Mouse (Mus musculus) heart, embryonic 16.5 days (tissue): ENCODE measurements at regions not wholly inside any gene's neighbourhood (a gene's known extent, or its start where the extent isn't known, plus 50 kb on each side); places are given as distances from the start of the nearest gene placed in this dataset.

Experiments used
- ATAC-seq: fragments of 200-750 bp; cut with Nextera tagmentation; replicated peaks from 2 replicates; pipeline ENCODE4 v1.8.0; 2017; ENCODE audit warnings: moderate number of reproducible peaks; ENCODE audit not compliant: insufficient read depth, low FRiP score; ENCODE audit errors: extremely low read depth
- H3K27ac ChIP-seq: fragments of 300-500 bp; sonication (generic); 2 replicates; pipeline ENCODE4 v1.5.1; 2014; ENCODE audit warnings: mild to moderate bottlenecking, low read length, control low read depth, moderate library complexity
- H3K27me3 ChIP-seq: fragments of 300-500 bp; sonication (generic); 2 replicates; pipeline ENCODE4 v1.6.1; 2014; ENCODE audit warnings: low read length, mixed read lengths; ENCODE audit not compliant: control insufficient read depth, insufficient read depth
- H3K36me3 ChIP-seq: fragments of 300-500 bp; sonication (generic); 2 replicates; pipeline ENCODE4 v1.6.1; 2014; ENCODE audit not compliant: control insufficient read depth, insufficient read depth
- H3K4me1 ChIP-seq: fragments of 300-500 bp; sonication (generic); 2 replicates; pipeline ENCODE4 v1.6.1; 2014; ENCODE audit warnings: low read length, mixed read lengths; ENCODE audit not compliant: control insufficient read depth, insufficient read depth
- H3K4me2 ChIP-seq: fragments of 300-500 bp; sonication (generic); 2 replicates; pipeline ENCODE4 v1.6.1; 2014; ENCODE audit warnings: low read depth, mild to moderate bottlenecking, control low read depth, low read length
- H3K4me3 ChIP-seq: fragments of 300-500 bp; sonication (generic); 2 replicates; pipeline ENCODE4 v1.5.1; 2014; ENCODE audit warnings: mild to moderate bottlenecking, control low read depth, low read length
- H3K9ac ChIP-seq: fragments of 300-500 bp; sonication (generic); 2 replicates; pipeline ENCODE4 v1.6.1; 2014; ENCODE audit warnings: low read length, control low read depth
- H3K9me3 ChIP-seq: fragments of 300-500 bp; sonication (generic); replicated peaks from 2 replicates; pipeline ENCODE4 v1.6.1; 2016; ENCODE audit warnings: low read length; ENCODE audit not compliant: control insufficient read depth
- whole genome bisulfite sequencing: fragments of 180-500 bp; shearing (Covaris S2); extraction: QIAGEN DNeasy Blood & Tissue Kit; methylation state at CpG from one replicate; pipeline ENCODE4 v1.1.7; 2014; 5-methylcytosine and 5-hydroxymethylcytosine counted together

DNA sequence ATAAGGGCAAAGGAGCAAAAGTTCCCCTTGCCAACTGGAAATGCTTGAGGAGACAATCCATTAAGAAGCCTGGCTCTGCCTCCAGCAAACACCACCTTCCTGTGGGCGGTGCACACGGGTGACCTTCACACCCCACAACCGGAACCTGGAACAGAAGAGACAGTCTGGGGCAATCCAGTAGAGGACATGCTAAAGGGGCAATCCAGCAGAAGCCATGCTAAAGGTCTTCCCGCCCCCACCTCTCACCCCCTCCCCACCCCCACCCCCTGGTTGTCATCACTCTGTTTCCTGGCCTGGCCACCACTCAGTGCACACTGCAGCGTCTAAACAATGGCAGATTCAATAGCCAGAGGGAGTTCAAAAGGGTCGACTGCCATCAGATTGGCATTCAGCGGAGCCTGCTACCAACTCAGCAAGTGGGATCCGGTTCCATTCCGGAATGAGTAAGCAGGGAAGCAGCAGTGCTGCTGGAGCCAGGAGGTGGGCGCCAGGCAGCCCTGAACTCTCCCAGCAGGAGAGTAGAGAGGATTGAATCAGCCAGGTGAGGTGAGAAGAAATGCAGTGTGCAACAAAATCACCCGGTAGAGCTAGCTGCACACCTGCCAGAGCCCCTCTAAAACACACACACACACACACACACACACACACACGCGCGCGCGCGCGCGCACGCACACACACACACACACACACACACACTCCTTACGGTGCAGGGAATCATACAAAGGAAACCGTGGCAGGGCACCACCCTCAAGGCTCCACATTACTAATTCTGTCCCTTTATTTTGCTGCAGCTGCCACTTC, 443.7 kb upstream of the Smim15 start:
- WGBS = 28% methylated on average over 22 of the region's 22 CpGs

DNA sequence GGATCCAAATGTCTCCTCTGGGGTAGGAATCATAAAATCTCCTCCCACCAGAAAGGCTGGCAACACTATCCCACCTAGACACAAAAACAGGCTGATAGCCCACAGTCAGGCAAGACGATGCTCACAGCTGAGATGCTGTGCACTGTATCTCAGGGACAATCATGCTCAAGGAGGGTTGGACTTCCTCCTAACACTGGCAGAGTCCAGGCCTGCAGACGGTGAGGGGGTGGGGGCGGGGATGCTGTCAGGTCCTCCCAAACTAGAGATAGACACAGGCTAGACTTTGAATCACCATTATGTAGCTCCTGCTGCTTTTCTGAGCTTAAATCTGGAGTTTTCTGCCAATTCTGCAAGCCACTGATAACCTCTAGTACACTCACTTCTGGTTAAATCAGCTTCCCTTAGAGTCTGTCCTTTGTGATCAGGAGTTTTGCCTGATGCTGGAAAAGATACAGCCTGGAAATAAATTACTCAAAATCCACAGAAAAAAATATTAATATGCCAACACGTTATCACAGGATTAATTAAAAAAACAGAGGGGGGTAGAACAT, 445.1 kb upstream of the Smim15 start:
- Histone ChIP-seq H3K4me3 (no peak overlapping the region), H3K27ac (no peak overlapping the region), H3K4me1 (no peaks in the 10 kb centered on the region), H3K27me3 (no peaks in the 10 kb centered on the region), H3K36me3 (no peaks in the 10 kb centered on the region), H3K9ac (no peak overlapping the region), H3K4me2 (no peak overlapping the region), H3K9me3 (peaks cover 8% of the 10 kb centered on the region; the same call in 1 of the 2 replicates)
- 27% methylated on average over 4 of the region's 4 CpGs for WGBS
- no peak for ATAC-seq

More for the DNA sequence above, 443.7 kb upstream of the Smim15 start:
- no peaks in the 10 kb centered on the region for H3K4me1 ChIP-seq
- peak; percentile 58 for ATAC-seq
- H3K9ac ChIP-seq = no peak overlapping the region
- H3K27me3 ChIP-seq = no peaks in the 10 kb centered on the region
- peak overlapping the region; percentile 55 for H3K4me2 ChIP-seq
- no peak overlapping the region for H3K27ac ChIP-seq
- peaks cover 8% of the 10 kb centered on the region; the same call in 1 of the 2 replicates for H3K9me3 ChIP-seq
- H3K36me3 ChIP-seq = no peaks in the 10 kb centered on the region
- H3K4me3 ChIP-seq = no peak overlapping the region; the same call in 1 of the 2 replicates

DNA sequence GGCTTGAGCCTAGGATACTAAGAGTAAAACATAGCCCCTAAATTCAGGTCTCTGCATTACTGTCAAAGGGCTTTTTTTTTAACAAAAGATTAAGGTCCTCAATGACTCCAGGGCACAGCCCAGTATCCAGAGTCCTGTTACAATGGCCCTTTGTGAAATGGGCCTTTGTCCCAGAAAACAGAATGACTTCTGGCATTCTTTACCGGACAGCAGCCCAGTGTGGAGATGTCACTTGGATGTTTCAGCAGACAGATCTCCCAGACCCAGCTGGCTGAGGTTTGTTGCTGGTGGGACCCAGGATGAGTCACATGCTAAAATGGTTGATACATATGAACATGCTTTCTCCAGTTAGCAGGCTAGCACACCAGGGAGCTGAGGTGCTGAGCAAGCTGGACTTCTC, 445.9 kb upstream of the Smim15 start:
- no peak overlapping the region for H3K9ac ChIP-seq
- WGBS = 38% methylated on average over 1 of the region's 1 CpGs
- no peaks in the 10 kb centered on the region for H3K4me1 ChIP-seq
- peaks cover 2% of the 10 kb centered on the region; the same call in 1 of the 2 replicates for H3K9me3 ChIP-seq
- ATAC-seq = no peak
- H3K27ac ChIP-seq = no peak overlapping the region
- no peak overlapping the region for H3K4me2 ChIP-seq
- no peaks in the 10 kb centered on the region for H3K27me3 ChIP-seq
- H3K4me3 ChIP-seq = no peak overlapping the region
- no peaks in the 10 kb centered on the region for H3K36me3 ChIP-seq

DNA sequence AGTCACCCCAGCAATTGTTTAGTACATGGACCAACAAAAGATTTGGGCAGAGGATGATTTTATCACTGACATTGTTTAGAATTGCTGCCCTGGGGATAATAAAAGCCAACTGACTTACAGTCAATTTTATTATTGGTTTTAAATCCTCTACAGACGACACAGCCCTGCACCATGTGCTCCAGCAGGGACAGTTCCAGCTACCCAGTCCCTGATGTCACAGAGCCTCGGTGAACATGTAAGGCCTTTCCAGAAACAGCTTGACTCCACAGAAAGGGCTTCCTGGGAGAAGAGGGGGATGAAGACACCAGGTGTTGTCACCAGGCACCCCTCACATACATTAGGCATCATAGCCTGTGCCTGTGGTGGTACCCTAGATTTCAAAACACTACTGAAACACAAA, 447.0 kb upstream of the Smim15 start:
- no peak overlapping the region for H3K4me2 ChIP-seq
- no peak overlapping the region for H3K27ac ChIP-seq
- H3K36me3 ChIP-seq = no peaks in the 10 kb centered on the region
- no peaks in the 10 kb centered on the region for H3K27me3 ChIP-seq
- H3K4me1 ChIP-seq = no peaks in the 10 kb centered on the region
- H3K9me3 ChIP-seq = no peaks in the 10 kb centered on the region
- WGBS = 79% methylated on average over 2 of the region's 2 CpGs
- no peak overlapping the region for H3K4me3 ChIP-seq
- no peak overlapping the region for H3K9ac ChIP-seq
- no peak for ATAC-seq

DNA sequence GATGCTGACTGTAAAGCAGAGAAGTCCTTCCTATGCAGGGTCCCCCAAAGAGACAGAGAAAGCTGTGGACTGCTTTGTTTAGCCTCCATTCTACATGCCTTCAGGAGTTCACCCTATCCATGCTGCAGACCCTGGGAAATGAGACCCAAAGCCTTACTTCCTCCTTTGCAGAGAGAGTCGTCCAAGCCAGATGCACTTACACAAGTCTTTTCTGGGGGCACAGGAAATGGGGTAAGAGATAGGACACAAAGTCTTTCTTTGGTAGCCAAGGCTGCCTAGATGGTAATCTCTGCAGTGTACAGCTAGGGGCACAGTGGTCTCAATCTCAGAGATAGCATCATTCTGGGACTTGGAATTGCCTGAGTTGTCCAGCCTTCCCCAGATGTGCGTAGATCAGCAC, 448.1 kb upstream of the Smim15 start:
- no peak overlapping the region for H3K4me2 ChIP-seq
- H3K4me1 ChIP-seq = no peaks in the 10 kb centered on the region
- H3K4me3 ChIP-seq = no peak overlapping the region
- no peaks in the 10 kb centered on the region for H3K36me3 ChIP-seq
- no peaks in the 10 kb centered on the region for H3K9me3 ChIP-seq
- H3K9ac ChIP-seq = no peak overlapping the region
- H3K27me3 ChIP-seq = no peaks in the 10 kb centered on the region
- ATAC-seq = no peak
- H3K27ac ChIP-seq = no peak overlapping the region
- 55% methylated on average over 2 of the region's 2 CpGs for WGBS

DNA sequence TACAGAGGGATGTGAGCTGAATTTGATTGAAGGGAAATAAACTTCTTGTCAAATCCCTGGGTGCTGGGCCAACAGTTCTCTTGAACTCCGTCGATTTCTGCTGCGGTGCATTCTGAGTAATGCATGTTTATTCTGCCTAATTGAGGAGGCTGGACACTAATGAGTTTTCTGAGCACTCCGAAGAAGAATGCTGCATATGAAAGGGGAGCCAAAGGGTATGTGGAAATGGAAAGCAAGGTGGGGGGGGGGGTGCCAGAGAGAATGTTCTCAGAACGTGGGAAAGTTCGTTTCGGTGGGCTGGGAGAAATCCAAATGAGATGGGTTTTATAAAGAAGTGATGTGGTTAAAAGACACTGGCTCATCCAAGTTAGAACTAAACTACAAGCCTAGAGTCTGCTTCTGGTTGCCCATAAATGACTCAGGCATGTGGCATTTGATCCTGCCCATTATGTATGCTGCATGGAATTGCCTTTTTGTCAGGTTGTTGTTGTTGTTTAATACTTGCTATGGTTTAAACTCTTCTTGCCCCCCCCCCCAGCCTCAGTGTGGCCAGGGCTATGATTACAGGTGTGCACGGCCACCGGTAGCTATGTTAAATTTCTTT, 455.7 kb upstream of the Smim15 start:
- H3K36me3 ChIP-seq = no peaks in the 10 kb centered on the region

DNA sequence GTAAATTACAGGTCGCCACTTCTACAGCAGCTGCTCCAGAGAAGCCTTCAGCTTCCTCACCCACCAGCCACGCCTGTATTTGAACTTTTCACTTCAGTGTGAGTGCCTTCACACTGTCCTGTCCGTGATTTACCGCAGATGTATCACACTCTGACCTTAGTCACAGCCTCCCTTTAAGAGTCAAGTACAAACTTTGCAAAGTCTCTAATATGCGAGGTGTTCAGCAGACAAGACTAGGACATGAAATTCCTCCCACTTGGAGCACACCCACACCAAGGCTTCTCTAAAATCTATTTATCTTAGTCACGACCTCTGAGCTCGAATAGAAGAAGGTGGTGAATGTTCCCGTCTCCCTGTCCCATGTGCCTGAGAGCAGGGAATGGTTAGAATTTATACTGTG, 456.6 kb upstream of the Smim15 start:
- Histone ChIP-seq H3K9me3 (no peaks in the 10 kb centered on the region), H3K27ac (no peak overlapping the region), H3K4me1 (no peaks in the 10 kb centered on the region), H3K36me3 (no peaks in the 10 kb centered on the region), H3K4me2 (no peak overlapping the region), H3K4me3 (no peak overlapping the region), H3K9ac (no peak overlapping the region), H3K27me3 (no peaks in the 10 kb centered on the region; the same call in 1 of the 2 replicates)
- 51% methylated on average over 8 of the region's 8 CpGs for WGBS
- no peak for ATAC-seq

More for the DNA sequence above, 455.7 kb upstream of the Smim15 start:
- Histone ChIP-seq H3K4me3 (no peak overlapping the region), H3K9me3 (no peaks in the 10 kb centered on the region), H3K27me3 (no peaks in the 10 kb centered on the region; the same call in 1 of the 2 replicates), H3K27ac (no peak overlapping the region), H3K4me1 (no peaks in the 10 kb centered on the region), H3K4me2 (no peak overlapping the region), H3K9ac (no peak overlapping the region)
- 68% methylated on average over 9 of the region's 9 CpGs for WGBS
- no peak for ATAC-seq

DNA sequence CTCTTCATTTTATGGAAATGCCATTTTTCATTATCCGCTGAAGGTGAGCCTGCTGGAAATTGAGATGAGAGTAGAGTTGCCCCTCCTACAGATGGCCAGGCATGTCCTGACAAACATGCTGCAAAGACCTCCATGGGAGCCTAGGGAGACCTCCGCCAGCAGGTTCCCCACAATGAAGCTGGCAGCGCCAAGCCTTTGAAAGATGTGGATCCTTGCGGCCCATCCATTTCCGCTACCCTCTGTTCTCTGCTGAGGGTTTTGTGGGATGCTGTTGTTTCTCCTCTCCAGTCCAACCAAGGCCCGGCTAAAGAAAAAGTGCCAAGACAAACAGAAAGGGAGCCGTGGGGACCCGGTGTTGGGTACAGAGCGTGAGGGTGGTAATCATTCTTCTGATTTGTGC, 458.3 kb upstream of the Smim15 start:
- no peak overlapping the region for H3K4me3 ChIP-seq
- H3K36me3 ChIP-seq = no peaks in the 10 kb centered on the region
- no peak overlapping the region for H3K9ac ChIP-seq
- no peak overlapping the region for H3K27ac ChIP-seq
- no peaks in the 10 kb centered on the region; the same call in 1 of the 2 replicates for H3K27me3 ChIP-seq
- H3K9me3 ChIP-seq = no peaks in the 10 kb centered on the region
- 91% methylated on average over 9 of the region's 9 CpGs for WGBS
- H3K4me2 ChIP-seq = no peak overlapping the region
- no peak for ATAC-seq
- no peaks in the 10 kb centered on the region for H3K4me1 ChIP-seq

DNA sequence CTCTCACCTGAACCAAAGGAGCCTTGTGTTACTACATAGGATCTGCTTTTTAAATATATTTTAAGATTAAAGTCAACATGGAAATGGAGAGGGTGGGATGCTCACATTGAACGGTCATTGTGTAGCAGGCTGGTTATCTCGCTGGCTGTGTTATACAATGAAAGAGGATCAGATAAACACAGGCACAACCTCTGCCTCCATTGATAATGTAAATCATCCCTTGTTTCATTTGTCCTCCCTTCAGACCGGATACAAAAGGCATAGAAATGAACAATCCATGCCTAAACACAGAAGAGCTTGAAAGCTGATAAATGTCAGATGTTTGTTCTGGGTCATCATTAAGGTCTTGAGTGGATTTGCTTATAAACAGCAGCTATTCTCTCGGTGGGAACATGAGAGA, 458.9 kb upstream of the Smim15 start:
- no peak overlapping the region for H3K27ac ChIP-seq
- no peak overlapping the region for H3K9ac ChIP-seq
- no peak for ATAC-seq
- H3K27me3 ChIP-seq = no peaks in the 10 kb centered on the region; the same call in 1 of the 2 replicates
- H3K4me2 ChIP-seq = no peak overlapping the region
- no peaks in the 10 kb centered on the region for H3K9me3 ChIP-seq
- H3K4me3 ChIP-seq = no peak overlapping the region
- 43% methylated on average over 4 of the region's 4 CpGs for whole genome bisulfite sequencing
- H3K36me3 ChIP-seq = no peaks in the 10 kb centered on the region
- no peaks in the 10 kb centered on the region for H3K4me1 ChIP-seq
